Mouse (Mus musculus) liver, embryonic 13.5 days (tissue): ENCODE results near the gene Cracr2b. TPM values are rescaled to one million over a fixed set of nuclear protein-coding genes. Genes with fewer than 3 reads are reported as not detected.

ENCODE experiments used
- ATAC-seq: fragments of 200-750 bp; cut with Nextera tagmentation; 2 replicates; pipeline ENCODE4 v1.8.0; 2017; ENCODE audit warnings: low read depth, mild to moderate bottlenecking, moderate number of reproducible peaks, moderate library complexity
- DNase-seq: peaks from one replicate; pipeline ENCODE4 v3.0.0; 2022
- H3K27ac ChIP-seq: fragments of 300-500 bp; sonication (generic); 2 replicates; pipeline ENCODE4 v1.5.1; 2015; ENCODE audit warnings: moderate library complexity, mild to moderate bottlenecking, inconsistent platforms
- H3K27me3 ChIP-seq: fragments of 300-500 bp; sonication (generic); 2 replicates; pipeline ENCODE4 v1.6.1; 2015; ENCODE audit warnings: mild to moderate bottlenecking, inconsistent platforms
- H3K36me3 ChIP-seq: fragments of 300-500 bp; sonication (generic); 2 replicates; pipeline ENCODE4 v1.6.1; 2015; ENCODE audit warnings: mild to moderate bottlenecking, inconsistent platforms
- H3K4me1 ChIP-seq: fragments of 300-500 bp; sonication (generic); replicated peaks from 2 replicates; pipeline ENCODE4 v1.6.1; 2015; ENCODE audit warnings: inconsistent platforms
- H3K4me2 ChIP-seq: fragments of 300-500 bp; sonication (generic); 2 replicates; pipeline ENCODE4 v1.6.1; 2015; ENCODE audit warnings: inconsistent platforms, mild to moderate bottlenecking, moderate library complexity
- H3K4me3 ChIP-seq: fragments of 300-500 bp; sonication (generic); replicated peaks from 2 replicates; pipeline ENCODE4 v1.5.1; 2015; ENCODE audit warnings: mild to moderate bottlenecking, inconsistent platforms
- H3K9ac ChIP-seq: fragments of 300-500 bp; sonication (generic); 2 replicates; pipeline ENCODE4 v1.6.1; 2015; ENCODE audit warnings: mild to moderate bottlenecking, inconsistent platforms
- H3K9me3 ChIP-seq: fragments of 300-500 bp; sonication (generic); replicated peaks from 2 replicates; pipeline ENCODE4 v1.6.1; 2016; ENCODE audit warnings: inconsistent platforms
- WGBS: fragments of 180-500 bp; shearing (Covaris S2); methylation state at CpG from one replicate; pipeline ENCODE4 v1.1.7; 2015; ENCODE audit not compliant: insufficient replicate concordance; 5-methylcytosine and 5-hydroxymethylcytosine counted together
- polyA plus RNA-seq: library from polyadenylated mRNA; unstranded; fragments of >200 nt; fragmentation: Nextera tagmentation; extraction: Ambion mirVana; gene quantifications from 2 replicates; pipeline ENCODE4 v1.2.1, GENCODE M21; 2015

The Cracr2b gene
- polyA plus RNA-seq, 1 experiment from 2014 or later = 4.0 TPM

DNA sequence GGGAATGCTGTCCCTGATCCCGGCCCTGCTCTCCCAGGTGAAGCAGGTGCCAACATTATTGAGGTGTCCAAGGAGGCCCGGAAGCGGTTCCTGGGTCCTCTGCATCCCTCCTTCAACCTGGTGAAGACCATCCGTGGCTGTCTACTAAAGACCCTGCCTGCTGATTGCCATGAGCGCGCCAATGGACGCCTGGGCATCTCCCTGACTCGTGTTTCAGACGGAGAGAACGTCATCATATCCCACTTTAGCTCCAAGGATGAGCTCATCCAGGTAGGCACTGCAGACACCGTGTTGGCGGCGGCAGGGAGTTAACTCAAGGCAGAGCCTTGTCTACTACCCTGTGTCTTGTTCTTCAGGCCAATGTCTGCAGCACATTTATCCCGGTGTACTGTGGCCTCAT, 3.7 kb upstream of the Cracr2b start:
- ATAC-seq (no peak), DNase-seq (no peak)
- H3K4me1 ChIP-seq = peaks cover 47% of the 10 kb centered on the region
- peaks cover 1% of the 10 kb centered on the region for H3K36me3 ChIP-seq
- no peak overlapping the region for H3K27ac ChIP-seq
- H3K9ac ChIP-seq = no peak overlapping the region
- H3K4me3 ChIP-seq = no peak overlapping the region
- 85% methylated on average over 14 of the region's 14 CpGs for WGBS
- H3K4me2 ChIP-seq = no peak overlapping the region
- no peaks in the 10 kb centered on the region for H3K9me3 ChIP-seq
- H3K27me3 ChIP-seq = peaks cover 37% of the 10 kb centered on the region

DNA sequence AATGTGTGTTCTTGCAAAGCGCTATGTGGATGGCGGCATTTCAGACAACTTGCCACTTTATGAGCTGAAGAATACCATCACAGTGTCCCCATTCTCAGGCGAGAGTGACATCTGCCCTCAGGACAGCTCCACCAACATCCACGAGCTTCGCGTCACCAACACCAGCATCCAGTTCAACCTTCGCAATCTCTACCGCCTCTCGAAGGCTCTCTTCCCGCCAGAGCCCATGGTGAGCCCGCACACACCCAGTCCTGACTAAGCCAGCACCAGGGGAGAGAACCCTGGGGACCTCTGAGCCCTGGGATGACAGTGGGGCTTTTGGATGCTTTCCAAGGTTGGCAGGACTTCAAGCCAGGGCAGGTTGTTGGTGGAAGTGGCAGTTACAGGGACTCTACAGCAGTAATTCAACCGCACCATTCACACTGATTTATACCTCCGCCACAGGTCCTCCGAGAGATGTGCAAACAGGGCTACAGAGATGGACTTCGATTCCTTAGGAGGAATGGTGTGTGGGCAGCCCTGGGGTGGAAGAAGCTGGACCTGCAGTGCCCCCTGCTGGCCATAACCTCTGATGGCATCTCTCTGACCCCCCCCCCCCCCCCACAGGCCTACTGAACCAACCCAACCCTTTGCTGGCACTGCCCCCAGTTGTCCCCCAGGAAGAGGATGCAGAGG, 2.8 kb upstream of the Cracr2b start:
- no peaks in the 10 kb centered on the region for H3K36me3 ChIP-seq
- H3K9ac ChIP-seq = no peak overlapping the region
- peaks cover 46% of the 10 kb centered on the region for H3K27me3 ChIP-seq
- no peak for DNase-seq
- peaks cover 47% of the 10 kb centered on the region for H3K4me1 ChIP-seq
- H3K4me2 ChIP-seq = no peak overlapping the region
- no peak overlapping the region for H3K4me3 ChIP-seq
- H3K9me3 ChIP-seq = no peaks in the 10 kb centered on the region
- H3K27ac ChIP-seq = no peak overlapping the region
- ATAC-seq = no peak
- 70% methylated on average over 15 of the region's 15 CpGs for WGBS

GRCm38 (mm10) chr7:141458661-141459060, 2.2 kb upstream of the Cracr2b start:
- DNase-seq = no peak
- Histone ChIP-seq H3K27ac (no peak overlapping the region), H3K36me3 (no peaks in the 10 kb centered on the region), H3K9ac (no peak overlapping the region), H3K4me1 (peaks cover 47% of the 10 kb centered on the region), H3K9me3 (no peaks in the 10 kb centered on the region), H3K4me3 (no peak overlapping the region), H3K4me2 (no peak overlapping the region), H3K27me3 (peaks cover 51% of the 10 kb centered on the region)
- WGBS = 85% methylated on average over 11 of the region's 11 CpGs
- ATAC-seq = no peak

DNA sequence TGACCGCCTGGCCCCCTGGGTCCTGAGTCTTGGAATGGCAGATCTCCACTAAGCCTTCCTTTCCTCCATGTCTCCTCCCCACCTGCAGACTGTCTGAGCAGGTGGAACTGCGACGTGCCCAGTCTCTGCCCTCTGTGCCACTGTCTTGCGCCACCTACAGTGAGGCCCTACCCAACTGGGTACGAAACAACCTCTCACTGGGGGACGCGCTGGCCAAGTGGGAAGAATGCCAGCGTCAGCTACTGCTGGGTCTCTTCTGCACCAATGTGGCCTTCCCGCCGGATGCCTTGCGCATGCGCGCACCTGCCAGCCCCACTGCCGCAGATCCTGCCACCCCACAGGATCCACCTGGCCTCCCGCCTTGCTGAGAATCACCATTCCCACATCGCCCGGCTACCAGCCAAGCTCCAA, 1.6 kb upstream of the Cracr2b start:
- no peaks in the 10 kb centered on the region for H3K9me3 ChIP-seq
- peaks cover 58% of the 10 kb centered on the region for H3K27me3 ChIP-seq
- H3K36me3 ChIP-seq = no peaks in the 10 kb centered on the region
- no peak for ATAC-seq
- no peak overlapping the region for H3K27ac ChIP-seq
- H3K4me2 ChIP-seq = no peak overlapping the region
- 86% methylated on average over 17 of the region's 17 CpGs for WGBS
- H3K9ac ChIP-seq = no peak overlapping the region
- DNase-seq = no peak
- H3K4me3 ChIP-seq = no peak overlapping the region
- H3K4me1 ChIP-seq = peaks cover 45% of the 10 kb centered on the region

- no peak for DNase-seq
- no peak for ATAC-seq
- H3K4me3 ChIP-seq = no peak overlapping the region
- no peak overlapping the region for H3K27ac ChIP-seq
- H3K27me3 ChIP-seq = peaks cover 65% of the 10 kb centered on the region
- WGBS = 60% methylated on average over 5 of the region's 5 CpGs
- H3K36me3 ChIP-seq = no peaks in the 10 kb centered on the region
- no peaks in the 10 kb centered on the region for H3K9me3 ChIP-seq
- H3K9ac ChIP-seq = no peak overlapping the region
- no peak overlapping the region for H3K4me2 ChIP-seq
- peaks cover 47% of the 10 kb centered on the region for H3K4me1 ChIP-seq
These were observed 898 bp upstream of the Cracr2b start for GRCm38 (mm10) chr7:141460001-141460390.

GRCm38 (mm10) chr7:141461521-141462332, 833 bp downstream of the Cracr2b start:
- Histone ChIP-seq H3K36me3 (no peaks in the 10 kb centered on the region), H3K27me3 (peaks cover 82% of the 10 kb centered on the region), H3K9ac (peak overlapping the region; percentile 64), H3K9me3 (no peaks in the 10 kb centered on the region), H3K4me1 (peaks cover 50% of the 10 kb centered on the region), H3K4me2 (peak overlapping the region; percentile 71), H3K27ac (no peak overlapping the region), H3K4me3 (peak overlapping the region; percentile 54)
- DNase-seq = no peak
- ATAC-seq = no peak
- 2% methylated on average over 59 of the region's 59 CpGs for WGBS

- H3K4me1 ChIP-seq = peaks cover 55% of the 10 kb centered on the region
- peaks cover 83% of the 10 kb centered on the region for H3K27me3 ChIP-seq
- no peaks in the 10 kb centered on the region for H3K9me3 ChIP-seq
- 17% methylated on average over 5 of the region's 5 CpGs for WGBS
- peak overlapping the region; percentile 54 for H3K4me3 ChIP-seq
- peak overlapping the region; percentile 71; the same call in 1 of the 2 replicates for H3K4me2 ChIP-seq
- peak overlapping the region; percentile 64 for H3K9ac ChIP-seq
- no peak for ATAC-seq
- no peaks in the 10 kb centered on the region for H3K36me3 ChIP-seq
- H3K27ac ChIP-seq = no peak overlapping the region
- no peak for DNase-seq
These were observed 1.5 kb downstream of the Cracr2b start for GRCm38 (mm10) chr7:141462333-141462821.

DNA sequence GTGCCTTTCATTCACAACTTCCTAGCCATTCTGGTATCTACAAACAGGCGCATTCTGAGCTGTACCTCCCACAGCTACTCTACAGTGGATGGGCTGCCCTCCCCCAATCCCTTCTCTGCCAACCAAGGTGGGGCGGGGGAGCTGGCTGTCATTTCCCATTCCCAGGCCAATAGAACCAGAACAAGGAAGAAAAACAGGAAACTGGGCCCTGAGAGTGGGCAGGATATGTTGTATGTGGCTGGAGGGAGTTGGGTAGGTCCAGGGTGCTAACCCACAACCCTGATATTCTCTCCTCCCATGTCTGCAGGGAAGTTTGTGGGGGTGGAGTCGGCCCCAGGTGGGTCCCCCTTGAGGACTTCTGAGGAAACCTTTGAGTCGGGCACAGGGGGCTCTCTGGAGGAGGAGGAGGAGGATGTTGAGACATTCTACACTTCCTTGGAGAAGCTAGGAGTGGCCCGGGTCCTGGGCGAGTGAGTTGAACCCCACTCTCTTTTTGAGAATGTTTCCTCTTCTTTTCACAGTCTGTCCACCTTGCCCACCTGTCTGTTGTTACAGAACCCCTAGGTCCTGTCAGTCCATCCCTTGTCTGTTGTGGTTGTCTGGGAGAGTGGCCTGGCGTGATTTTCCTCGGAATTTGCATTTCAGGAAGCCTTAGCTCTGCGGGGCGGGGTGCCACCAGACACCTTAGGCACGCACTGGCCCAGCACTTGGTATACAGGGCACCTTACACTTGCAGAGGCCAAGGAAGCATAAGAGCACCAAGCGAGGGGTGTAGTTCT, 3.1 kb downstream of the Cracr2b start:
- Histone ChIP-seq H3K9me3 (no peaks in the 10 kb centered on the region), H3K4me2 (peak overlapping the region; percentile 46; the same call in 1 of the 2 replicates), H3K4me1 (peaks cover 62% of the 10 kb centered on the region), H3K27me3 (peaks cover 78% of the 10 kb centered on the region), H3K9ac (no peak overlapping the region), H3K27ac (no peak overlapping the region), H3K36me3 (no peaks in the 10 kb centered on the region), H3K4me3 (peak overlapping the region; percentile 14; the same call in 1 of the 2 replicates)
- ATAC-seq = no peak
- no peak for DNase-seq
- WGBS = 24% methylated on average over 12 of the region's 12 CpGs

GRCm38 (mm10) chr7:141464603-141465201, 3.8 kb downstream of the Cracr2b start:
- H3K4me3 ChIP-seq = peak overlapping the region; percentile 14
- H3K4me1 ChIP-seq = peaks cover 69% of the 10 kb centered on the region
- H3K36me3 ChIP-seq = peaks cover 6% of the 10 kb centered on the region
- H3K4me2 ChIP-seq = peak overlapping the region; percentile 46
- 13% methylated on average over 38 of the region's 38 CpGs for WGBS
- H3K27ac ChIP-seq = no peak overlapping the region
- H3K9me3 ChIP-seq = no peaks in the 10 kb centered on the region
- H3K27me3 ChIP-seq = peaks cover 72% of the 10 kb centered on the region
- DNase-seq (no peak), ATAC-seq (no peak)
- peak overlapping the region; percentile 26; the same call in 1 of the 2 replicates for H3K9ac ChIP-seq

DNA sequence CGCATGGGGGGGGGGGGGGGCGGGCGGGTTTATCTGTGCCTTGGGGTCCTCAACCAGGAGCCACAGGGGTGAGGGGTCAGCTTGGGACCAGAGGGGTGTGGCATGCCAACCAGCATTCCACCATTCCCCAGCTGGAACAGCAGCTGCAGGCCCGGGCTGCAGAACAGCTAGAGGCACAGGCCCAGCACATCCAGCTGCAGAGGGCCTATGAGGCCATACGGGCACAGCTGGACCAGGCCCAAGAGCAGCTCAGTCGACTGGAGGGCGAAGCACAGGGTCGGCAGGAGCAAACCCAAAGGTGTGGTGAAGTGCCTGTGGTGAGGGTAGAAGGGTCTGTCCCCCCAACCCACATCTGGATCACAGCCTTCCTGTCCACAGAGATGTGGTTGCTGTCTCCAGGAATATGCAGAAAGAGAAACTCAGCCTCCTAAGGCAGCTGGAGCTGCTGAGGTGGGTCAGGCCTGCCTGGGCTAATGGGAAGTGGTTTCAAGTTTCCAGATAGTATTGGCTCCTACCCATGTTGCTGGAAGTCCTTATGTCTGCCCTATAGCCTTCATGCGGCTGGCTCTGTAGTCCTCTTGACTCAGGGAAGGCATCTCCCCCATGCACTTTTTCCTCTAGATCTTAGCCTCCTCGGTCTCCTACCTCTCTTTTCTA, 4.6 kb downstream of the Cracr2b start:
- no peak overlapping the region for H3K27ac ChIP-seq
- 52% methylated on average over 10 of the region's 10 CpGs for WGBS
- no peak overlapping the region for H3K9ac ChIP-seq

More for the DNA sequence above, 4.6 kb downstream of the Cracr2b start:
- H3K4me2 ChIP-seq = no peak overlapping the region
- no peak overlapping the region for H3K4me3 ChIP-seq
- DNase-seq (no peak), ATAC-seq (no peak)
- H3K4me1 ChIP-seq = peaks cover 70% of the 10 kb centered on the region
- H3K9me3 ChIP-seq = no peaks in the 10 kb centered on the region
- peaks cover 63% of the 10 kb centered on the region for H3K27me3 ChIP-seq
- H3K36me3 ChIP-seq = peaks cover 15% of the 10 kb centered on the region
